ENCODE assay signal across 7 mouse cellular contexts in genomic region chr5:92398153-92398552, GRCm38 (mm10). TPM values are rescaled to one million over a fixed set of nuclear protein-coding genes. Genes with fewer than 3 reads are reported as not detected.
A peak's percentile ranks its signal among the peaks of the same experiment; 100 is the strongest.
DNase-seq lines count a peak whose midpoint lies in the region; ATAC-seq lines count a peak whose summit lies in the region.

No protein-coding gene starts in this region.

- intact Hi-C loops in left cerebral cortex, postnatal 10 days (cut with DNase I) = no loop called here

- DNase-seq in cerebellum, postnatal 25 days = peak; percentile 70 to 87
- DNase-seq in frontal cortex, postnatal 36 days (ENCODE audit: low spot score in 2 of 2) = peak; percentile 67 to 81
- peak; percentile 36 to 76 for DNase-seq in left cerebral cortex, postnatal 10 days (ENCODE audit: extremely low spot score in 1 of 2, low spot score in 2 of 2)
- DNase-seq in right cerebral cortex, postnatal 36 days (ENCODE audit: low spot score in 2 of 2) = peak; percentile 32 to 35

- H3K27me3 ChIP-seq in hindbrain, embryonic 16.5 days (replicated peaks; ENCODE audit: control insufficient read depth, insufficient read depth, low read length) = peaks cover 2% of the 10 kb centered on the region; the same call in 1 of the 2 replicates

- H3K9me3 ChIP-seq in hindbrain, embryonic 16.5 days (ENCODE audit: control insufficient read depth, low read length) = no peaks in the 10 kb centered on the region

- H3K36me3 ChIP-seq in hindbrain, embryonic 16.5 days (ENCODE audit: control insufficient read depth, insufficient read depth, low read length) = no peaks in the 10 kb centered on the region

- no peak overlapping the region for H3K4me3 ChIP-seq in hindbrain, embryonic 16.5 days (ENCODE audit: low read length)

- peak; percentile 94 for ATAC-seq in activated CD4-positive, CD25-positive, alpha-beta regulatory T cell, adult 4 months
- ATAC-seq in hindbrain, embryonic 16.5 days = peak; percentile 86
- ATAC-seq in megakaryocyte-erythroid progenitor cell, adult 5-6 weeks (replicated peaks; ENCODE audit: low FRiP score, low TSS enrichment, poor library complexity, severe bottlenecking) = peak; percentile 79

- H3K27ac ChIP-seq in hindbrain, embryonic 16.5 days (ENCODE audit: low read depth, low read length) = no peak overlapping the region

- 22% methylated on average over 5 of the region's 5 CpGs for WGBS in hindbrain, embryonic 16.5 days

- no peaks in the 10 kb centered on the region for H3K4me1 ChIP-seq in hindbrain, embryonic 16.5 days (ENCODE audit: control insufficient read depth, insufficient read depth, low read depth, low read length)

- no peak overlapping the region for H3K9ac ChIP-seq in hindbrain, embryonic 16.5 days (ENCODE audit: low read depth, low read length)

- H3K4me2 ChIP-seq in hindbrain, embryonic 16.5 days (ENCODE audit: low read length) = no peak overlapping the region

RNA-seq across cellular contexts. Expression of gene Nup54, which starts 36.9 kb away (rescaled TPM):
- 10 to 100 TPM; 34.5 to 40.6 TPM for polyA plus RNA-seq in activated CD4-positive, CD25-positive, alpha-beta regulatory T cell, adult 4 months (2017; shearing (Covaris generic))
- 56.4 and 58.3 TPM in 2 replicates for polyA plus RNA-seq in hindbrain, embryonic 16.5 days (2015; fragmentation: Nextera tagmentation; extraction: Ambion mirVana)
- total RNA-seq in left cerebral cortex, postnatal 10 days (2021) = 10 to 100 TPM; 38.0 to 41.7 TPM
- total RNA-seq in megakaryocyte-erythroid progenitor cell, adult 5-6 weeks (2014; fragmentation: Nextera tagmentation) = 75.8 and 80.0 TPM in 2 replicates
- 99.1 and 106 TPM in 2 replicates for total RNA-seq in megakaryocyte-erythroid progenitor cell, adult 5-6 weeks (2017)

RNA-seq across cellular contexts. Expression of gene Cxcl10, which starts 49.5 kb away (rescaled TPM):
- polyA plus RNA-seq in activated CD4-positive, CD25-positive, alpha-beta regulatory T cell, adult 4 months (2017; shearing (Covaris generic)) = 10 to 100 TPM; 10.2 to 27.1 TPM
- 0.22 and 0.43 TPM in 2 replicates for polyA plus RNA-seq in hindbrain, embryonic 16.5 days (2015; fragmentation: Nextera tagmentation; extraction: Ambion mirVana)
- not detected for total RNA-seq in left cerebral cortex, postnatal 10 days (2021)
- total RNA-seq in megakaryocyte-erythroid progenitor cell, adult 5-6 weeks (2014; fragmentation: Nextera tagmentation) = not detected in 2 replicates
- total RNA-seq in megakaryocyte-erythroid progenitor cell, adult 5-6 weeks (2017) = 2.2 and 5.6 TPM in 2 replicates
